Mouse (Mus musculus) layer of hippocampus, adult 2 months (tissue): ENCODE results near the gene Fxyd7. TPM values are rescaled to one million over a fixed set of nuclear protein-coding genes. Genes with fewer than 3 reads are reported as not detected.

Source experiments
- DNase-seq, 2 experiments: peaks; one replicate each; pipeline ENCODE4 v3.0.0; 2022; ENCODE audit warnings: low spot score in 2 of 2
- H3K27ac ChIP-seq: fragments of 200-600 bp; 2 replicates; pipeline ENCODE4 v1.8.1; 2022
- H3K4me3 ChIP-seq: fragments of 200-600 bp; 2 replicates; pipeline ENCODE4 v1.8.1; 2022; ENCODE audit warnings: mild to moderate bottlenecking
- CTCF ChIP-seq: fragments of 200-600 bp; conservative IDR thresholded peaks from 2 replicates; pipeline ENCODE4 v1.8.1; 2022; ENCODE audit warnings: antibody characterized with exemption, mild to moderate bottlenecking, moderate library complexity
- microRNA-seq, 2 experiments: library from miRNA; unstranded; fragments of <30 nt; microRNA quantifications; one replicate each; pipeline ENCODE4 v1.2.0; 2021
- total RNA-seq, 2 experiments: library from RNA; stranded (reverse); gene quantifications; 2 replicates each; pipeline ENCODE4 v1.2.3; 2021

Fxyd7 gene
- total RNA-seq, 2 experiments from 2014 or later: 117 to 121 TPM

DNA sequence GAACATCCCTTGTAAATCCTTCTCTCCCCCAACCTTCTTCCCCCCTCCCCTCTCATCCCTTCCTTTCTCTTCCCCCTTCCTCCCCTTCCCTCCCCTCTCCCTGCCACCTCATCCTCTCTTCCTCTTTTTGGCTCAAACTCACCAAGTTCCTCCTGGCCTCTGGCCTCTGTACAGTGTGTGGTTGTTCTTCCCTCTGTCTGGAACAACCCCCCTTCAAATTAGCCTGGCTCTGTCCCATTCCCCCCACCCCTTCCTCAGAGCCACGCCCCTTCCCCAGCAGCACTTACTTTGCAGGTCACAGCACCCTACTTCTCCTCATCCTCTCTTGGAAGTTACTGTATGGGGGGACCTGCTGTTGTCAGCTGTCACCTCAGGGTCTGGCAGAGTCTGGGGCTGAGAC lies 43.1 kb downstream of the Fxyd7 start:
- TF ChIP-seq CTCF: no peak
- Histone ChIP-seq H3K27ac (no peak overlapping the region), H3K4me3 (no peak overlapping the region)
- DNase-seq: no peak

GRCm38 (mm10) chr7:31007775-31008174 lies 43.5 kb downstream of the Fxyd7 start:
- H3K4me3 ChIP-seq: no peak overlapping the region
- DNase-seq: no peak
- no peak for TF ChIP-seq CTCF

GRCm38 (mm10) chr7:31002650-31003049 lies 48.6 kb downstream of the Fxyd7 start:
- Histone ChIP-seq H3K27ac (peak overlapping the region; percentile 46; the same call in 1 of the 2 replicates), H3K4me3 (no peak overlapping the region)
- DNase-seq: no peak
- no peak for TF ChIP-seq CTCF

More at GRCm38 (mm10) chr7:31007775-31008174, 43.5 kb downstream of the Fxyd7 start:
- H3K27ac ChIP-seq: no peak overlapping the region

DNA sequence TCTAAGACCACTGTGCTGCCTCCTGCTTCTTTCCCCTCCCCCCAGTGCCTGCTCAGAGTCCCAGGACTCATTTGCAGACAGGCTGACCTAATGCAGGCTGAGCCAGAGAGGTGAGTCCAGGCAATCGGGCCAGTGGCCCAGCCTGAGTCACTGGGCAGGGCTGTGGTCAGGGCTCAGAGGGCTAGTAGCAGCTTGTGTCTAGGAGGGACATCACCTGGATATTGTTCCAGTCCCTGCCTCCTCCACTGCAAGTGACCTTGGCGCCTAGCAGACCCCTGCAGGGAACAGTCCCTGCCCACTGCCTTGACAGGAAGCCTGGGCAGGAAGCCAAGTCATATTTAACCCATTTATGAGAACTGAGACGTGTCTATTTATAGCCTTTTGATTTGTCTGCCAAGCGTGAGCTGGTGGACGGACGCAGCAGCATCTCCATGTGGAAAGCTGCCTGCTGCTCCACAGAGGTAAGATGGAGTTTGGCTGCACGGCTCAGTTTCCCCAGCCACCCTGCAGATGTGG lies 50.7 kb downstream of the Fxyd7 start:
- DNase-seq: peak; percentile 10 to 17

GRCm38 (mm10) chr7:30996491-30996890 lies 54.8 kb downstream of the Fxyd7 start:
- TF ChIP-seq CTCF: peak; percentile 41
- no peak for DNase-seq
- no peak overlapping the region for H3K27ac ChIP-seq
- H3K4me3 ChIP-seq: no peak overlapping the region

More for the DNA sequence above, 50.7 kb downstream of the Fxyd7 start:
- peak overlapping the region; percentile 59; the same call in 1 of the 2 replicates for H3K27ac ChIP-seq
- H3K4me3 ChIP-seq: no peak overlapping the region
- TF ChIP-seq CTCF: no peak

- no peak for TF ChIP-seq CTCF
- Histone ChIP-seq H3K27ac (no peak overlapping the region), H3K4me3 (no peak overlapping the region)
- no peak for DNase-seq
These were observed 57.3 kb downstream of the Fxyd7 start for GRCm38 (mm10) chr7:30993986-30994385.

Small RNA genes lying within 50 kb of the gene (microRNA-seq; reads per million reads assigned to microRNA genes)
- gene Mir7050: 0 reads per million in 2 experiments

Other genes with a start within 250 kb of the Fxyd7 start
- not detected for gene Ffar2, start 227.7 kb downstream of the Fxyd7 start, total RNA-seq
- not detected for gene Ffar3, start 195.3 kb downstream of the Fxyd7 start, total RNA-seq
- gene Ffar1, start 189.9 kb downstream of the Fxyd7 start, total RNA-seq: not detected
- not detected for gene Cd22, start 171.1 kb downstream of the Fxyd7 start, total RNA-seq
- 100 to 1,000 TPM; 135 to 145 TPM for gene Mag, start 136.6 kb downstream of the Fxyd7 start, total RNA-seq
- gene Hamp2, start 126.8 kb downstream of the Fxyd7 start, total RNA-seq: not detected
- gene Hamp, start 107.4 kb downstream of the Fxyd7 start, total RNA-seq: not detected
- 100 to 1,000 TPM; 134 to 137 TPM for gene Usf2, start 94.7 kb downstream of the Fxyd7 start, total RNA-seq
- gene Lsr, start 78.0 kb downstream of the Fxyd7 start, total RNA-seq: 1 to 10 TPM; 7.5 to 8.6 TPM
- not detected for gene Fam187b, start 77.7 kb downstream of the Fxyd7 start, total RNA-seq
- gene Fxyd5, start 9.0 kb downstream of the Fxyd7 start, total RNA-seq: 10 to 100 TPM; 17.3 to 26.9 TPM
- 100 to 1,000 TPM in 1 of 2 experiments, 10 to 100 TPM in 1; 90.9 to 114 TPM for gene Fxyd1, start 5.7 kb upstream of the Fxyd7 start, total RNA-seq
- gene Lgi4, start 7.9 kb upstream of the Fxyd7 start, total RNA-seq: 10 to 100 TPM; 37.9 to 41.9 TPM
- gene Fxyd3, start 25.2 kb upstream of the Fxyd7 start, total RNA-seq: 1 to 10 TPM in 1 of 2 experiments, not detected in 1; 1.7 TPM
- 1 to 10 TPM; 2.9 to 7.1 TPM for gene Hpn, start 63.8 kb upstream of the Fxyd7 start, total RNA-seq
- 100 to 1,000 TPM; 585 to 611 TPM for gene Scn1b, start 75.5 kb upstream of the Fxyd7 start, total RNA-seq
- gene Gramd1a, start 104.4 kb upstream of the Fxyd7 start, total RNA-seq: 100 to 1,000 TPM; 118 to 124 TPM
- gene Scgb2b2, start 239.0 kb upstream of the Fxyd7 start, total RNA-seq: not detected
- gene Scgb1b2, start 240.4 kb upstream of the Fxyd7 start, total RNA-seq: not detected